Mouse (Mus musculus) intestine, embryonic 14.5 days (tissue): Measurements from ENCODE around the gene Pno1. TPM values are rescaled to one million over a fixed set of nuclear protein-coding genes. Genes with fewer than 3 reads are reported as not detected.

Experiments
- polyA plus RNA-seq: library from polyadenylated mRNA; unstranded; fragments of >200 nt; fragmentation: Nextera tagmentation; extraction: Ambion mirVana; gene quantifications from 2 replicates; pipeline ENCODE4 v1.2.1, GENCODE M21; 2014

The Pno1 gene
- polyA plus RNA-seq, 1 experiment from 2014 or later: 89.4 TPM

Other genes with a start within 250 kb of the Pno1 start
- gene Cnrip1, start 160.0 kb downstream of the Pno1 start, polyA plus RNA-seq: 28.9 and 37.4 TPM in 2 replicates
- gene Plek, start 159.2 kb downstream of the Pno1 start, polyA plus RNA-seq: 3.0 and 3.3 TPM in 2 replicates
- 92.9 and 94.5 TPM in 2 replicates for gene Ppp3r1, start 52.3 kb downstream of the Pno1 start, polyA plus RNA-seq
- gene Wdr92, start 29.5 kb downstream of the Pno1 start, polyA plus RNA-seq: 27.0 and 27.7 TPM in 2 replicates
- 110 and 113 TPM in 2 replicates for gene C1d, start 46.0 kb upstream of the Pno1 start, polyA plus RNA-seq